Mouse (Mus musculus): ENCODE measurements around the gene Colgalt2. TPM values are rescaled to one million over a fixed set of nuclear protein-coding genes. Genes with fewer than 3 reads are reported as not detected.
A peak's percentile ranks its signal among the peaks of the same experiment; 100 is the strongest.

Gene Colgalt2
- polyA plus RNA-seq, 1 experiment from 2014 or later: 0.21 TPM

GRCm38 (mm10) chr1:152555944-152556573, 156.4 kb downstream of the Colgalt2 start:
- TF ChIP-seq CTCF (IDR thresholded peaks at IDR 0.05; ENCODE audit: low read depth) (no peak), EP300 (IDR thresholded peaks at IDR 0.05; ENCODE audit: low read depth) (no peak)
- H3K36me3 ChIP-seq (replicated peaks; ENCODE audit: insufficient read depth, low read length): peaks cover 18% of the 10 kb centered on the region
- 0 out of 2 replicates have a peak overlapping the region, but pooled peaks have one; percentile 32 for H3K27ac ChIP-seq (ENCODE audit: low read depth)
- no peaks in the 10 kb centered on the region for H3K27me3 ChIP-seq (ENCODE audit: insufficient read depth, low read length)
- H3K9ac ChIP-seq (replicated peaks): no peak overlapping the region
- H3K9me3 ChIP-seq (ENCODE audit: low read length): no peaks in the 10 kb centered on the region
- no peak overlapping the region for H3K4me3 ChIP-seq (ENCODE audit: low read depth, low read length)
- 61% methylated on average over 7 of the region's 7 CpGs for WGBS (ENCODE audit: insufficient replicate concordance)
- no peaks in the 10 kb centered on the region for H3K4me1 ChIP-seq (ENCODE audit: insufficient read depth)
- ATAC-seq (peak; percentile 66), DNase-seq (peak; percentile 27)
- H3K4me2 ChIP-seq (ENCODE audit: low read depth, low read length): no peak overlapping the region

DNA sequence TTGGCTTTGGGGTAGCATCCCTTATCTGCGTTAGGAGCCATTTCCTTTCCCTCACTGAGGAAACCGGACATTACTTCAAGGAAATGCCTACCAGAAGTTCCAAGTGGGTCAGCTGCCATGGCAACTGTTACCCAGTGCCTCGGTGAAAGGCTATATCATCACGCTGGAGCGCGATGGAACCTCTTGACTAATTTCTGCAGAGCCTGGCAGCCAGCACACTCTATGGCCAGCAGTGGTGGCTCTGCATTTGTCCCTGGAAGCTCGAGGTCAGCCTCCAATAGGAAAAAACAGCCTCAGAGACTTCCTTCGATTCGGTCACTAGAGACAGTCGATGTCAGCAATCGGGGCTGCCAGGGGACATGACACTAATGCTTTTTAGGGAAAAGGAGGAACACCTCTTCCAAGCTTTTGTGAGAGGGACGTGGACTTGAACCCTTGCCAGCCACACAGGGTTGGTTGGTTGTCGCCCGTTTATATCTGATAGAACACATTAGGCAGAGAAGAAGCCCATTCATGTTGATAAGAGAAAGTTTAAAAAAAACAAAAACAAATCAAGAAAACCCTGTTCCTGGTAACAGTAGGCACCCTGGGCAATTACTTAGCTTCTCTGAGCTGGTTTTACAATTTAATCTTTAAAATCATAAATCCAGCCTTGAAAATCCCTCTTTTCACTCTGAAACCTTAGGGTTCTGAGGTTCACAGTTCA, 157.1 kb downstream of the Colgalt2 start:
- no peak for TF ChIP-seq EP300 (IDR thresholded peaks at IDR 0.05; ENCODE audit: low read depth)
- TF ChIP-seq CTCF (IDR thresholded peaks at IDR 0.05; ENCODE audit: low read depth): no peak
- H3K9me3 ChIP-seq (ENCODE audit: low read length): no peaks in the 10 kb centered on the region
- ATAC-seq (peak; percentile 50), DNase-seq (no peak)
- H3K4me3 ChIP-seq (ENCODE audit: low read depth, low read length): no peak overlapping the region
- WGBS (ENCODE audit: insufficient replicate concordance): 57% methylated on average over 14 of the region's 14 CpGs
- no peak overlapping the region for H3K9ac ChIP-seq (replicated peaks)
- peaks cover 16% of the 10 kb centered on the region for H3K36me3 ChIP-seq (replicated peaks; ENCODE audit: insufficient read depth, low read length)
- H3K4me2 ChIP-seq (ENCODE audit: low read depth, low read length): no peak overlapping the region
- H3K27me3 ChIP-seq (ENCODE audit: insufficient read depth, low read length): no peaks in the 10 kb centered on the region
- H3K27ac ChIP-seq (ENCODE audit: low read depth): 0 out of 2 replicates have a peak overlapping the region, but pooled peaks have one; percentile 32
- no peaks in the 10 kb centered on the region for H3K4me1 ChIP-seq (ENCODE audit: insufficient read depth)

Other genes starting within 250 kb of the Colgalt2 start
- 15.5 and 17.1 TPM in 2 replicates for gene Tsen15, start 13.1 kb upstream of the Colgalt2 start, polyA plus RNA-seq (2015; fragmentation: Nextera tagmentation; extraction: Ambion mirVana)